Mouse (Mus musculus) ZHBTc4 (cell line): ENCODE data around the gene Minos1.
A peak's percentile ranks its signal among the peaks of the same experiment; 100 is the strongest.

Experiments
- DNase-seq: peaks from one replicate; pipeline ENCODE4 v3.0.0-alpha.2; 2011; ENCODE audit warnings: low read depth, low spot score

Minos1 gene

GRCm38 (mm10) chr4:139144577-139144976, 13.7 kb upstream of the Minos1 start:
- DNase-seq = no peak

- peak; percentile 81 for DNase-seq
Observed at GRCm38 (mm10) chr4:139142985-139143384, 12.1 kb upstream of the Minos1 start.

GRCm38 (mm10) chr4:139141785-139142184, 10.9 kb upstream of the Minos1 start:
- DNase-seq = peak; percentile 80

GRCm38 (mm10) chr4:139140267-139140666, 9.4 kb upstream of the Minos1 start:
- no peak for DNase-seq

GRCm38 (mm10) chr4:139136011-139136410, 5.1 kb upstream of the Minos1 start:
- peak; percentile 75 for DNase-seq

- DNase-seq = no peak
Observed at GRCm38 (mm10) chr4:139133109-139133508, 2.2 kb upstream of the Minos1 start.

GRCm38 (mm10) chr4:139131858-139132672, 1.2 kb upstream of the Minos1 start:
- no peak for DNase-seq

GRCm38 (mm10) chr4:139129806-139130700, 860 bp downstream of the Minos1 start:
- peak; percentile 55 for DNase-seq

GRCm38 (mm10) chr4:139126475-139126874, 4.4 kb downstream of the Minos1 start:
- DNase-seq = peak; percentile 49

- DNase-seq = no peak
Observed at GRCm38 (mm10) chr4:139124940-139125339, 6.0 kb downstream of the Minos1 start.

GRCm38 (mm10) chr4:139122557-139122956, 8.4 kb downstream of the Minos1 start:
- no peak for DNase-seq

GRCm38 (mm10) chr4:139120998-139121397, 9.9 kb downstream of the Minos1 start:
- DNase-seq = no peak

- no peak for DNase-seq
Observed at GRCm38 (mm10) chr4:139120281-139120814, 10.6 kb downstream of the Minos1 start.

GRCm38 (mm10) chr4:139116356-139117063, 14.4 kb downstream of the Minos1 start:
- no peak for DNase-seq

- DNase-seq = peak; percentile 82
Observed at GRCm38 (mm10) chr4:139115721-139116120, 15.2 kb downstream of the Minos1 start.

GRCm38 (mm10) chr4:139112482-139112881, 18.4 kb downstream of the Minos1 start:
- no peak for DNase-seq

- DNase-seq = no peak
Observed at GRCm38 (mm10) chr4:139111421-139111820, 19.5 kb downstream of the Minos1 start.

- DNase-seq = no peak
Observed at GRCm38 (mm10) chr4:139110858-139111257, 20.1 kb downstream of the Minos1 start.

GRCm38 (mm10) chr4:139105453-139105852, 25.5 kb downstream of the Minos1 start:
- DNase-seq = no peak

- DNase-seq = no peak
Observed at GRCm38 (mm10) chr4:139101546-139101945, 29.4 kb downstream of the Minos1 start.

GRCm38 (mm10) chr4:139100326-139100725, 30.6 kb downstream of the Minos1 start:
- DNase-seq = peak; percentile 62

- no peak for DNase-seq
Observed at GRCm38 (mm10) chr4:139096201-139096600, 34.7 kb downstream of the Minos1 start.
